18 mouse cellular contexts compared by ENCODE assay signal in the genomic region with DNA sequence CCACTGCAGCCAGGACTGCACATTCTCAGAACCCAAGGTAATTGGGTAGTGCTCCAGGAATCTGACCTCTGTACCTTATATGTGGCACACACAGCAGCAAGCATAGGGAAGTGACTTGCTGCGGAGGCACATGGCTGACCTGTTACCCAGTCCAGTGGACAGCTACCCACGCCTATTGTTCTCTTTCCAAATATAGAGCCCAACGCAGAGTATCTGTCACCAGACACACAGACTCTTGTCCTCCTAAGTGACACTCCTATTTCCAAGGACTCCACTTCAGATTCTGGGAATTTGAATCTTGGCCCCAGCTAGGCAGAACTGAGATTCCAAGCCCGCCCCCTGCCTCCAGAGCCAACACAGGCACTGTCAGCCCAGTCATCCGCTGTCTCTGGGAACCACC. TPM values are rescaled to one million over a fixed set of nuclear protein-coding genes. Genes with fewer than 3 reads are reported as not detected.
DNase-seq lines count a peak whose midpoint lies in the region; ATAC-seq and TF ChIP-seq lines count a peak whose summit lies in the region.
"Had no signal": no experiment of that assay in that cellular context is flagged by ENCODE, and none has a peak within 500 bp of the region (broad histone marks: within the 10 kb centered on the region; RNA-seq: fewer than 3 reads in every experiment).

No protein-coding gene starts in this region.

- peak; percentile 97 for DNase-seq in heart, adult 11 months
- no peak for DNase-seq in heart, postnatal 25 days (ENCODE audit: low spot score)
- no peak for DNase-seq in midbrain, embryonic 10.5 days (ENCODE audit: low spot score)
- DNase-seq in midbrain, embryonic 14.5 days = no peak
- peak; percentile 66 for DNase-seq in heart, postnatal 0 days (ENCODE audit: low spot score)
- DNase-seq in lung, postnatal 36 days = peak; percentile 65
- no peak for DNase-seq in left cerebral cortex, adult 8-10 months (ENCODE audit: low spot score in 2 of 2)
- DNase-seq in adrenal gland, postnatal 4 days (ENCODE audit: low spot score in 2 of 2) = no peak
- DNase-seq: adrenal gland, adult 8-10 months had no signal

- no peak overlapping the region for H3K4me2 ChIP-seq in midbrain, embryonic 14.5 days (ENCODE audit: low read length)
- 0 out of 2 replicates have a peak overlapping the region, but pooled peaks have one; percentile 12 for H3K4me2 ChIP-seq in heart, postnatal 0 days (ENCODE audit: low read depth, low read length)
- H3K4me2 ChIP-seq: embryonic facial prominence, embryonic 13.5 days; forebrain, embryonic 13.5 days; limb, embryonic 15.5 days had no signal

- no peak overlapping the region for H3K9ac ChIP-seq in midbrain, embryonic 14.5 days (replicated peaks; ENCODE audit: low read length)
- no peak overlapping the region for H3K9ac ChIP-seq in heart, postnatal 0 days (replicated peaks; ENCODE audit: low read depth, low read length)
- H3K9ac ChIP-seq: embryonic facial prominence, embryonic 13.5 days; forebrain, embryonic 13.5 days; limb, embryonic 15.5 days had no signal

- WGBS in midbrain, embryonic 10.5 days = 83% methylated on average over 5 of the region's 5 CpGs
- WGBS in midbrain, embryonic 14.5 days = 87% methylated on average over 5 of the region's 5 CpGs
- 21% methylated on average over 5 of the region's 5 CpGs for WGBS in heart, postnatal 0 days

- 0 out of 2 replicates have a peak overlapping the region, but pooled peaks have one; percentile 28 for H3K27ac ChIP-seq in midbrain, embryonic 10.5 days (replicated peaks)
- no peak overlapping the region for H3K27ac ChIP-seq in midbrain, embryonic 14.5 days (replicated peaks; ENCODE audit: low read depth, low read length)
- peak overlapping the region; percentile 75 for H3K27ac ChIP-seq in heart, postnatal 0 days (ENCODE audit: low read depth)
- H3K27ac ChIP-seq: embryonic facial prominence, embryonic 13.5 days; forebrain, embryonic 13.5 days; limb, embryonic 15.5 days had no signal

- H3K4me3 ChIP-seq in midbrain, embryonic 10.5 days = no peak overlapping the region
- H3K4me3 ChIP-seq in midbrain, embryonic 14.5 days (replicated peaks; ENCODE audit: low read depth, low read length) = no peak overlapping the region
- no peak overlapping the region for H3K4me3 ChIP-seq in heart, postnatal 0 days (ENCODE audit: low read depth, low read length)
- H3K4me3 ChIP-seq: embryonic facial prominence, embryonic 13.5 days; forebrain, embryonic 13.5 days; limb, embryonic 15.5 days had no signal

- H3K9me3 ChIP-seq in midbrain, embryonic 10.5 days (replicated peaks) = no peaks in the 10 kb centered on the region
- H3K9me3 ChIP-seq in midbrain, embryonic 14.5 days (ENCODE audit: control insufficient read depth, low read length) = no peaks in the 10 kb centered on the region
- H3K9me3 ChIP-seq in heart, postnatal 0 days (replicated peaks; ENCODE audit: control insufficient read depth, low read length) = no peaks in the 10 kb centered on the region
- H3K9me3 ChIP-seq: embryonic facial prominence, embryonic 13.5 days; forebrain, embryonic 13.5 days; limb, embryonic 15.5 days had no signal

- 0 out of 2 replicates have a peak, but pooled peaks have one; percentile 2 for TF ChIP-seq CTCF in heart, postnatal 0 days (IDR thresholded peaks at IDR 0.05; ENCODE audit: low read depth)

- H3K4me1 ChIP-seq in midbrain, embryonic 10.5 days = peaks cover 6% of the 10 kb centered on the region; the same call in 1 of the 2 replicates
- H3K4me1 ChIP-seq in midbrain, embryonic 14.5 days (ENCODE audit: control insufficient read depth, insufficient read depth, low read length) = no peaks in the 10 kb centered on the region
- peaks cover 16% of the 10 kb centered on the region for H3K4me1 ChIP-seq in heart, postnatal 0 days (ENCODE audit: control insufficient read depth, insufficient read depth)
- H3K4me1 ChIP-seq: embryonic facial prominence, embryonic 13.5 days; limb, embryonic 15.5 days had no signal

- TF ChIP-seq EP300 in heart, postnatal 0 days (IDR thresholded peaks at IDR 0.05; ENCODE audit: low read depth) = peak; percentile 80

- no peaks in the 10 kb centered on the region for H3K27me3 ChIP-seq in midbrain, embryonic 10.5 days (ENCODE audit: low read depth, poor library complexity, severe bottlenecking)
- H3K27me3 ChIP-seq in midbrain, embryonic 14.5 days (ENCODE audit: control insufficient read depth, insufficient read depth, low read length) = no peaks in the 10 kb centered on the region
- 0 out of 2 replicates have a peak, but pooled peaks cover 3% of the 10 kb centered on the region for H3K27me3 ChIP-seq in heart, postnatal 0 days (ENCODE audit: control insufficient read depth, insufficient read depth, low read length)
- H3K27me3 ChIP-seq: embryonic facial prominence, embryonic 13.5 days; forebrain, embryonic 13.5 days; limb, embryonic 15.5 days had no signal

- no peaks in the 10 kb centered on the region for H3K36me3 ChIP-seq in midbrain, embryonic 10.5 days
- no peaks in the 10 kb centered on the region for H3K36me3 ChIP-seq in midbrain, embryonic 14.5 days (ENCODE audit: control insufficient read depth, insufficient read depth, low read length)
- no peaks in the 10 kb centered on the region for H3K36me3 ChIP-seq in heart, postnatal 0 days (replicated peaks; ENCODE audit: control insufficient read depth, insufficient read depth, low read length)
- H3K36me3 ChIP-seq: embryonic facial prominence, embryonic 13.5 days; limb, embryonic 15.5 days had no signal

- no peak for ATAC-seq in midbrain, embryonic 14.5 days (ENCODE audit: low FRiP score, low TSS enrichment)
- ATAC-seq in heart, postnatal 0 days (ENCODE audit: insufficient read depth, low read depth) = peak; percentile 91
- ATAC-seq: forebrain, embryonic 13.5 days; inflammation-experienced regulatory T-cells, adult 6 months had no signal

- intact Hi-C loops in heart, postnatal 25 days (cut with DNase I) = no loop called here

RNA-seq across cellular contexts. Expression of a gene that starts 30.4 kb away (rescaled TPM):
- 1 to 10 TPM; 7.2 to 8.1 TPM for total RNA-seq in heart, postnatal 25 days (2021)
- polyA plus RNA-seq in midbrain, embryonic 10.5 days (2016; fragmentation: Nextera tagmentation; extraction: Ambion mirVana) = 2.1 and 3.2 TPM in 2 replicates
- 2.5 and 4.7 TPM in 2 replicates for polyA plus RNA-seq in midbrain, embryonic 14.5 days (2014; fragmentation: Nextera tagmentation; extraction: Ambion mirVana)
- total RNA-seq in heart, postnatal 0 days (2014; rRNA removed; ENCODE audit: low replicate concordance) = 5.4 and 7.8 TPM in 2 replicates
- polyA plus RNA-seq in heart, postnatal 0 days (2015; fragmentation: Nextera tagmentation; extraction: Ambion mirVana) = 2.1 and 2.4 TPM in 2 replicates
- 10 to 100 TPM; 11.9 to 20.5 (median 16.2) TPM for total RNA-seq in left cerebral cortex, adult 8-10 months (2022)
- total RNA-seq in adrenal gland, postnatal 4 days (2021) = 10 to 100 TPM; 14.6 to 15.3 TPM
- polyA plus RNA-seq: inflammation-experienced regulatory T-cells, adult 6 months had no signal

RNA-seq across cellular contexts. Expression of a gene that starts 49.3 kb away (rescaled TPM):
- total RNA-seq in heart, postnatal 25 days (2021) = not detected
- not detected in 2 replicates for polyA plus RNA-seq in midbrain, embryonic 10.5 days (2016; fragmentation: Nextera tagmentation; extraction: Ambion mirVana)
- polyA plus RNA-seq in midbrain, embryonic 14.5 days (2014; fragmentation: Nextera tagmentation; extraction: Ambion mirVana) = not detected in 2 replicates
- total RNA-seq in heart, postnatal 0 days (2014; rRNA removed; ENCODE audit: low replicate concordance) = not detected in 2 replicates
- polyA plus RNA-seq in heart, postnatal 0 days (2015; fragmentation: Nextera tagmentation; extraction: Ambion mirVana) = not detected in 2 replicates
- under 1 TPM in 1 of 4 experiments, not detected in 3; 0.46 TPM for total RNA-seq in left cerebral cortex, adult 8-10 months (2022)
- total RNA-seq in adrenal gland, postnatal 4 days (2021) = not detected
- total RNA-seq: adrenal gland, adult 8-10 months; common myeloid progenitor, adult 5-6 weeks; megakaryocyte, adult 5-6 weeks; monocyte, adult 5-6 weeks had no signal
- polyA plus RNA-seq: embryonic facial prominence, embryonic 13.5 days; forebrain, embryonic 13.5 days; inflammation-experienced regulatory T-cells, adult 6 months; large intestine, adult 2 months; limb, embryonic 15.5 days; neural tube, embryonic 14.5 days had no signal

RNA-seq across cellular contexts. Expression of a gene that starts 53.9 kb away (rescaled TPM):
- total RNA-seq in heart, postnatal 25 days (2021) = 1 to 10 TPM; 3.0 to 3.9 TPM
- polyA plus RNA-seq in midbrain, embryonic 10.5 days (2016; fragmentation: Nextera tagmentation; extraction: Ambion mirVana) = 0.32 and 0.79 TPM in 2 replicates
- 1.2 and 1.6 TPM in 2 replicates for polyA plus RNA-seq in midbrain, embryonic 14.5 days (2014; fragmentation: Nextera tagmentation; extraction: Ambion mirVana)
- total RNA-seq in heart, postnatal 0 days (2014; rRNA removed; ENCODE audit: low replicate concordance) = 5.2 and 6.4 TPM in 2 replicates
- polyA plus RNA-seq in heart, postnatal 0 days (2015; fragmentation: Nextera tagmentation; extraction: Ambion mirVana) = 0.98 and 1.2 TPM in 2 replicates
- 1 to 10 TPM; 3.8 to 6.5 (median 4.7) TPM for total RNA-seq in left cerebral cortex, adult 8-10 months (2022)
- 10 to 100 TPM; 12.7 to 14.2 TPM for total RNA-seq in adrenal gland, postnatal 4 days (2021)
- total RNA-seq: common myeloid progenitor, adult 5-6 weeks; monocyte, adult 5-6 weeks had no signal

Comparison
In these comparisons a context has a peak if more than half of its experiments do, and no peak if none do; other contexts are left out.
1. DNase-seq: peak in heart, adult 11 months (single experiment), heart, postnatal 0 days (single experiment) and lung, postnatal 36 days (single experiment); none in heart, postnatal 25 days (single experiment), midbrain, embryonic 10.5 days (single experiment), midbrain, embryonic 14.5 days (single experiment), left cerebral cortex, adult 8-10 months (0 of 2) and adrenal gland, postnatal 4 days (0 of 2).